Mouse (Mus musculus): ENCODE measurements around the gene Ceacam20.
"Not testable (repeated sequence)": the region's sequence is repeated elsewhere in the genome, so short reads cannot be mapped to it uniquely, and the experiment has no call there.

The Ceacam20 gene

GRCm38 (mm10) chr7:19945821-19946515 lies 19.2 kb upstream of the Ceacam20 start:
- no peak for DNase-seq (ENCODE audit: low read depth in 2 of 2, low spot score in 2 of 2)

- no peak for DNase-seq (ENCODE audit: low read depth in 2 of 2, low spot score in 2 of 2)
Observed at GRCm38 (mm10) chr7:19948956-19949355, 16.3 kb upstream of the Ceacam20 start.

GRCm38 (mm10) chr7:19949996-19950395 lies 15.2 kb upstream of the Ceacam20 start:
- peak in 1 of 2 experiments; percentile 43 for DNase-seq (ENCODE audit: low read depth in 2 of 2, low spot score in 2 of 2)

- no peak for DNase-seq (ENCODE audit: low read depth in 2 of 2, low spot score in 2 of 2)
Observed at GRCm38 (mm10) chr7:19950589-19950988, 14.6 kb upstream of the Ceacam20 start, which contains the start of gene Igsf23. Gene Igsf23 (minus strand): TSS chr7:19950756.

GRCm38 (mm10) chr7:19952320-19952986 lies 12.8 kb upstream of the Ceacam20 start:
- no peak for DNase-seq (ENCODE audit: low read depth in 2 of 2, low spot score in 2 of 2)

- no peak for DNase-seq (ENCODE audit: low read depth in 2 of 2, low spot score in 2 of 2)
Observed at GRCm38 (mm10) chr7:19953054-19953453, 12.2 kb upstream of the Ceacam20 start.

GRCm38 (mm10) chr7:19955861-19956260 lies 9.4 kb upstream of the Ceacam20 start:
- no peak for DNase-seq (ENCODE audit: low read depth in 2 of 2, low spot score in 2 of 2)

GRCm38 (mm10) chr7:19956341-19956781 lies 8.9 kb upstream of the Ceacam20 start:
- peak; percentile 79 to 89 for DNase-seq (ENCODE audit: low read depth in 2 of 2, low spot score in 2 of 2)

GRCm38 (mm10) chr7:19962423-19962822 lies 2.8 kb upstream of the Ceacam20 start:
- DNase-seq (ENCODE audit: low read depth in 2 of 2, low spot score in 2 of 2): no peak

GRCm38 (mm10) chr7:19969106-19969505 lies 3.9 kb downstream of the Ceacam20 start:
- no peak for DNase-seq (ENCODE audit: low read depth in 2 of 2, low spot score in 2 of 2)

GRCm38 (mm10) chr7:19969541-19970090 lies 4.4 kb downstream of the Ceacam20 start:
- no peak for DNase-seq (ENCODE audit: low read depth in 2 of 2, low spot score in 2 of 2)

GRCm38 (mm10) chr7:19970196-19970595 lies 5.0 kb downstream of the Ceacam20 start:
- DNase-seq (ENCODE audit: low read depth in 2 of 2, low spot score in 2 of 2): no peak

GRCm38 (mm10) chr7:19971516-19971915 lies 6.3 kb downstream of the Ceacam20 start:
- no peak for DNase-seq (ENCODE audit: low read depth in 2 of 2, low spot score in 2 of 2)

GRCm38 (mm10) chr7:19991165-19991564 lies 26.0 kb downstream of the Ceacam20 start, which contains the start of gene Nlrp9b:
Gene Nlrp9b (plus strand): TSS chr7:19991465.
- DNase-seq (ENCODE audit: low read depth in 2 of 2, low spot score in 2 of 2): not testable (repeated sequence)

- DNase-seq (ENCODE audit: low read depth in 2 of 2, low spot score in 2 of 2): not testable (repeated sequence)
Observed at GRCm38 (mm10) chr7:19996721-19997120, 31.5 kb downstream of the Ceacam20 start.

- no peak for DNase-seq (ENCODE audit: low read depth in 2 of 2, low spot score in 2 of 2)
Observed at GRCm38 (mm10) chr7:20009987-20010386, 44.8 kb downstream of the Ceacam20 start.

Data from CD8-positive naive resting alpha-beta T cell, adult 2 months (primary cell).